Mouse (Mus musculus) ES-Bruce4 (cell line): ENCODE data around the gene Wdr75.

Experiments used
- CTCF ChIP-seq: IDR thresholded peaks from one replicate; pipeline ENCODE4 v1.8.1; 2011; ENCODE audit warnings: low read depth, low read length
- EP300 ChIP-seq: IDR thresholded peaks from 2 replicates; pipeline ENCODE4 v1.6.1; 2011; ENCODE audit warnings: low read depth, low read length; ENCODE audit not compliant: insufficient read depth
- POLR2A ChIP-seq: IDR thresholded peaks from one replicate; pipeline ENCODE4 v1.8.1; 2011; ENCODE audit warnings: low read length; ENCODE audit not compliant: insufficient read depth

DNA sequence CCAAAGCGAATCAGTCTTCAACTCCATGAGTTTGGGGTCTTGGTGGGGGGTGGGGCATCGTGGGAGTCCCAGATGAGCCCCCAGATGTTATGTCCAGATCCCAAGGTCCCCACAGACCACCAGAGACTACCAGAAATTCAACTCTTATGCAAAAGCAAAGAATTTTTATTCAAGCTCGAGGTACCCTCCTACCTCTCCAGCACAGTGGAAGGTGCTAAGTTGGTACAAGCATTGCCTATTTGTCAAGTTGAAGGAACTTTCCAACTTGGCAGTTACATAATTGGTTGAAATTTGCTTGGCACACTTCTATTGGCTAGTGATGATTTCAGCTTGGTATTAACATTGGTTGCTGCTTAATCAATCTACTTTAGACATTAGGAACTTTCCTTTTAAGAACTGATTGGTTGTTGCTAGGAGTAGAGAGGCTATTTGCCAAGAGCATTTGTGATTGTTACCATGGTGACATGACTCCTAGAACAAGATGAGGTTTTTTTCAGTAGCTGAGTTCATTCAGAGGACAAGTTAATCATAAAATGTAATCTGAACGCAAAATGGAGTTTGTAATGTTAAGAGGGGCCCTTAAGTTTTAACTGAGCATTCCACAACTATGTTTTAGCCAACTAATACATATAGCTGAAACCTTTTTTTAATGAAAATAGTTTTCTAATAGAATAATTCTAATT is 14.2 kb upstream of the Wdr75 start:
- TF ChIP-seq CTCF, result no peak
- no peak for TF ChIP-seq POLR2A
- no peak for TF ChIP-seq EP300
